Mouse (Mus musculus) stomach, embryonic 14.5 days (tissue): ENCODE data around the gene Hivep2. TPM values are rescaled to one million over a fixed set of nuclear protein-coding genes. Genes with fewer than 3 reads are reported as not detected.

Experiments
- ATAC-seq: fragments of 200-750 bp; cut with Nextera tagmentation; 2 replicates; pipeline ENCODE4 v1.8.0; 2017; ENCODE audit warnings: low read depth, moderate TSS enrichment; ENCODE audit not compliant: insufficient number of reproducible peaks, insufficient read depth, low FRiP score
- H3K27ac ChIP-seq: fragments of 300-500 bp; sonication (generic); 2 replicates; pipeline ENCODE4 v1.5.1; 2014; ENCODE audit warnings: mild to moderate bottlenecking, low read length, moderate library complexity, mixed read lengths
- H3K27me3 ChIP-seq: fragments of 300-500 bp; sonication (generic); 2 replicates; pipeline ENCODE4 v1.6.1; 2014; ENCODE audit warnings: low read length, control low read depth, mixed read lengths; ENCODE audit not compliant: control insufficient read depth, insufficient read depth
- H3K36me3 ChIP-seq: fragments of 300-500 bp; sonication (generic); 2 replicates; pipeline ENCODE4 v1.6.1; 2014; ENCODE audit warnings: mild to moderate bottlenecking, control low read depth, low read length, moderate library complexity, mixed read lengths; ENCODE audit not compliant: control insufficient read depth, insufficient read depth
- H3K4me1 ChIP-seq: fragments of 300-500 bp; sonication (generic); 2 replicates; pipeline ENCODE4 v1.6.1; 2014; ENCODE audit warnings: low read length, control low read depth, mixed read lengths; ENCODE audit not compliant: control insufficient read depth, insufficient read depth
- H3K4me2 ChIP-seq: fragments of 300-500 bp; sonication (generic); replicated peaks from 2 replicates; pipeline ENCODE4 v1.6.1; 2014; ENCODE audit warnings: low read depth, low read length, control low read depth
- H3K4me3 ChIP-seq: fragments of 300-500 bp; sonication (generic); 2 replicates; pipeline ENCODE4 v1.5.1; 2014; ENCODE audit warnings: low read depth, low read length, control low read depth
- H3K9ac ChIP-seq: fragments of 300-500 bp; sonication (generic); replicated peaks from 2 replicates; pipeline ENCODE4 v1.6.1; 2014; ENCODE audit warnings: low read depth, mild to moderate bottlenecking, control low read depth, low read length, moderate library complexity, mixed read lengths
- H3K9me3 ChIP-seq: fragments of 300-500 bp; sonication (generic); 2 replicates; pipeline ENCODE4 v1.6.1; 2016; ENCODE audit warnings: low read depth, low read length, control low read depth; ENCODE audit not compliant: control insufficient read depth
- WGBS: fragments of 180-500 bp; shearing (Covaris S2); extraction: QIAGEN DNeasy Blood & Tissue Kit; methylation state at CpG from one replicate; pipeline ENCODE4 v1.1.7; 2014; 5-methylcytosine and 5-hydroxymethylcytosine counted together
- polyA plus RNA-seq: library from polyadenylated mRNA; unstranded; fragments of >200 nt; fragmentation: Nextera tagmentation; extraction: Ambion mirVana; gene quantifications from 2 replicates; pipeline ENCODE4 v1.2.1, GENCODE M21; 2014

Hivep2 gene
- polyA plus RNA-seq, 1 experiment from 2014 or later: 10.6 TPM

DNA sequence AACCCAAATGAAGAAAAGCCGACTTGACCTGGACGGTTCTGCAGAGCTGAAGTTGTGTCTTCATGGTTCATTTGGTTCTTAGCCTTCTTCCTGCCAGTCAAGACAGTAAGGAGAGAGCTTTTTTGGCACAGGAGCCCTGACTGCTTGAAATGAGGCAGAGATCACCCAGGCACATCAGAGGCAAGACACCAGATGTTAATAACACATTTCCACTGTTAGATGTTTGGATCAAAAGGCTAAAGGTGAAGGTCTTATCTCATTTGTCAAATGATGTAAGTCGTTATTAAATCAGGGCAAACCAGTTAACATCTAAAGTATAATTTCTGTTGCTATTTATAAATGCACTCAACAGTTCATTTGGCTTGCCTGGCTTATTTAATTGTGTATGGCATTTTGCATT lies 22.2 kb upstream of the Hivep2 start:
- no peak for ATAC-seq
- no peak overlapping the region for H3K4me3 ChIP-seq
- no peaks in the 10 kb centered on the region for H3K4me1 ChIP-seq
- no peaks in the 10 kb centered on the region for H3K36me3 ChIP-seq
- no peak overlapping the region for H3K4me2 ChIP-seq
- no peak overlapping the region for H3K27ac ChIP-seq
- H3K27me3 ChIP-seq: no peaks in the 10 kb centered on the region
- no peaks in the 10 kb centered on the region for H3K9me3 ChIP-seq
- 29% methylated on average over 3 of the region's 3 CpGs for WGBS
- H3K9ac ChIP-seq: no peak overlapping the region

DNA sequence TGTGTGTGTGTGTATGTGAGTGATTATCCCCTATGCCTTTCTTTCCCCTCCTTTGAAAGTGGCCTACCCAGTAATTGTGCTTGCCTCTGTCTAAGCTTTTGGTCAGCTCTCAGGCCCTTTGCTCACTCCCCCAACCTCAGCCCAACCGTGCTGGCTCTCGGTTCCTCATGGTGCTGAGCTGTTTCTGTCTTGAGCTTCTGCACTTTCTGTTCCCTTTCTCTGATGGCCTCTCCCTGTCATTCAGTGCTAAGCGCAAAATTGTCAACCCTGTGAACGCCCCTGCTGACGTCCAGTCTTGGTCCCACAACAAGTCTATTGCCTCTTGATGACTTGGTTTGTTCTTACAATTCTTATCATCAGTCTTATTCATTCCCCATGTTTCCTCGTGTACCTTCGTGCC lies 19.4 kb upstream of the Hivep2 start:
- Histone ChIP-seq H3K4me2 (no peak overlapping the region), H3K27ac (no peak overlapping the region), H3K4me3 (no peak overlapping the region), H3K27me3 (no peaks in the 10 kb centered on the region), H3K9me3 (no peaks in the 10 kb centered on the region), H3K36me3 (no peaks in the 10 kb centered on the region), H3K9ac (no peak overlapping the region), H3K4me1 (no peaks in the 10 kb centered on the region)
- WGBS: 59% methylated on average over 7 of the region's 7 CpGs
- no peak for ATAC-seq

DNA sequence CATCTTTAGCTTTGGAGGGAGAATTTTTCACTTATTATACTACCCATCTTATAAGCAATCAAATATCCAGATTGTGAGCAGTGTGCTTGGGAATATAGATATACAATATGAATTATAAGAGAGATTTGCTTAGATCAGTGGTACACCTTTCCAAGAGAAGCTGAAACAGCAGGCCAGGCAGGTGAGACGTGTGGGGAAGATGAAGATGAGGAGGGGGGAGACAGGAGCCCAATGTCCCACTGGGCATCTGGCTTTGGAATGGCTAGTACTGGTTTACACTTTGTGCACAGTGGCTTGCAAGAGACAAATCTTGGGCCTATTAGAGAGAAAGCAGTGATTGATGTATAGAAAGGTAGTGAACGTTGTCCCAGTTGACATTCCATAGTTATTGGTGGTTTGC lies 2.9 kb upstream of the Hivep2 start:
- H3K9ac ChIP-seq: no peak overlapping the region
- H3K27me3 ChIP-seq: no peaks in the 10 kb centered on the region
- no peak for ATAC-seq
- H3K4me2 ChIP-seq: no peak overlapping the region
- no peak overlapping the region for H3K27ac ChIP-seq
- H3K9me3 ChIP-seq: no peaks in the 10 kb centered on the region
- no peaks in the 10 kb centered on the region for H3K4me1 ChIP-seq
- 71% methylated on average over 2 of the region's 2 CpGs for WGBS
- H3K36me3 ChIP-seq: no peaks in the 10 kb centered on the region
- no peak overlapping the region for H3K4me3 ChIP-seq

- ATAC-seq: no peak
- peak overlapping the region; percentile 75; the same call in 1 of the 2 replicates for H3K9ac ChIP-seq
- no peaks in the 10 kb centered on the region for H3K4me1 ChIP-seq
- H3K27me3 ChIP-seq: no peaks in the 10 kb centered on the region
- 12% methylated on average over 8 of the region's 8 CpGs for whole genome bisulfite sequencing
- no peaks in the 10 kb centered on the region for H3K36me3 ChIP-seq
- peak overlapping the region; percentile 97 for H3K4me2 ChIP-seq
- no peak overlapping the region for H3K27ac ChIP-seq
- no peaks in the 10 kb centered on the region for H3K9me3 ChIP-seq
- peak overlapping the region; percentile 61 for H3K4me3 ChIP-seq
These were observed 1.9 kb upstream of the Hivep2 start for GRCm38 (mm10) chr10:13963908-13964500.

DNA sequence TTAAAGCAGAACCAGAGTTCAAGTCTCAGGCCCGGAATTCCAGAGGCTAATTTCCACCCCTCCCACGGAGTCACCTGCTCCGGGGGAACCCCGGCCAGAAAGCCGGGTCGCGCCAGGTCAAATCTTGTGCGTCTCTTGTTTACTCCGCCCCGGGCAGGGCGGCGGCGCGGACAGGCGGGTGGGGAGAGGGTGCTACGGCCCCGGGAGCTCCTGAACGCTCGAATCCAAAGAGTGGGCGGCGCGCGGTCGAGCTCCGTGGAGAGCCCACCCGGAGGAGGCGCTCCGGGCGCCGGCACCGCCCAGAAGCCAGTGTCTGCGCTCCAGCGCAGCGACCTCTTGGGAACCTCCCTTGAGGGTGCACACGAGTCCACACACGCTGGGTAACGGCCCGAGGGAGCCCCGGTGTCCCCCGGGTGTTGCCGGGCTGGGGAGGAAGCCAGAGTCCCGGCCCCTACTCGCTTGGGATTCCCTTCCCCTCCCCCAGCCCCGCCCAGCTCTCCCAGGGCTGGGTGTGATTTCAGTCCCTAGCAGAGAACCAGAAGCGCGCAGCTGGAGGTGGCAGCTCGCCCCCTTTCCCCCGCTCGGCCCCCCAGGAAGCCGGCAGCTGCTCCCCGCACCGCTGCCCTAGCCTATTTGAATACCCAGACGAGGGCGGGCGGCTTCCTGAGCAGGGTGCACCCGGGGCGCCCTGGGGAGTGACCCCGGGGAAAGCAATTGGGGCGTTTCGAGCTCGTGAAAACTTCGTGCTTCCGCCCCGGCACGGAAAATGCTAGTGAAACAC lies 1.2 kb upstream of the Hivep2 start:
- Histone ChIP-seq H3K36me3 (no peaks in the 10 kb centered on the region), H3K27me3 (no peaks in the 10 kb centered on the region), H3K4me2 (peak overlapping the region; percentile 97), H3K9ac (peak overlapping the region; percentile 75), H3K27ac (peak overlapping the region; percentile 94), H3K4me3 (peak overlapping the region; percentile 61), H3K9me3 (no peaks in the 10 kb centered on the region), H3K4me1 (no peaks in the 10 kb centered on the region)
- ATAC-seq: peak; percentile 39
- WGBS: under 1% methylated on average over 63 of the region's 65 CpGs

GRCm38 (mm10) chr10:13965316-13965973 lies 430 bp upstream of the Hivep2 start:
- H3K9me3 ChIP-seq: no peaks in the 10 kb centered on the region
- peak; percentile 87 for ATAC-seq
- H3K4me2 ChIP-seq: peak overlapping the region; percentile 97
- H3K27ac ChIP-seq: peak overlapping the region; percentile 94
- H3K4me1 ChIP-seq: no peaks in the 10 kb centered on the region
- WGBS: under 1% methylated on average over 49 of the region's 54 CpGs
- H3K36me3 ChIP-seq: no peaks in the 10 kb centered on the region
- H3K4me3 ChIP-seq: peak overlapping the region; percentile 61
- H3K9ac ChIP-seq: peak overlapping the region; percentile 75
- H3K27me3 ChIP-seq: no peaks in the 10 kb centered on the region

DNA sequence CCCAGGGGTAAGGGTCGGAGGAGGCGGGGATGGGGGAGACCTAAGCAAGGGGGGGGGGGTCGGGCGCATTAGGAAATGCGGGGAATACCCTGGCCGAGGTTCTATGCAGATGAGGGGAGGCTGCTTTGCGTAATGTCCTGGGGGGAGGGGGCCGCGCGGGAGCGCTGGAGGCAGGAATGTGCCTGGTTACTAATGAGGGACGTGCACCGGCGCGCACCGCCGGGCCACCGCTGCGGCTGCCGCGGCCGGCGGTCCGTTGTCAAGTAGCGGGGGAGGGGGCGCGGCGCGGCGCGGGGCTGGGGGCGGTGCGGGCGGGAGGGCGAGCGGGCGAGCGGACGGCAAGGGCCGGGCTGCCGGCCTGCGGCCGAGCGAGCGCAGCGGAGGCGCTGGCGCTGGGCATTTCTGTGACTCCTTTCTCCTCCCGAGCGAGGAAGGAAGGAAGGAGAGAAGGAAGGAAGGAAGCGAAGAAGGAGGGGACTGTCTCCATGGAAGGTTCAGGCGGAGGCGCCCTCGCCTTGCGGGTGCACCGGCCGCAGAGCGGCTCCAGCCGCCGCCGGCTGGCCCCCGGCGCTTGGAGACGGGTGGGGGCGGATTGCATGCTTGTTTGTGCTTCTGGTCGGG lies 1.1 kb downstream of the Hivep2 start:
- H3K4me3 ChIP-seq: peak overlapping the region; percentile 61
- H3K27me3 ChIP-seq: no peaks in the 10 kb centered on the region
- H3K36me3 ChIP-seq: no peaks in the 10 kb centered on the region
- peak overlapping the region; percentile 94 for H3K27ac ChIP-seq
- WGBS: 1% methylated on average over 61 of the region's 66 CpGs
- no peaks in the 10 kb centered on the region for H3K9me3 ChIP-seq
- peak; percentile 42 for ATAC-seq
- peak overlapping the region; percentile 75 for H3K9ac ChIP-seq
- H3K4me1 ChIP-seq: no peaks in the 10 kb centered on the region
- peak overlapping the region; percentile 97 for H3K4me2 ChIP-seq

GRCm38 (mm10) chr10:13967451-13968233 lies 1.8 kb downstream of the Hivep2 start:
- Histone ChIP-seq H3K9ac (peak overlapping the region; percentile 75), H3K9me3 (no peaks in the 10 kb centered on the region), H3K4me3 (peak overlapping the region; percentile 61), H3K27me3 (no peaks in the 10 kb centered on the region), H3K27ac (peak overlapping the region; percentile 94), H3K4me1 (no peaks in the 10 kb centered on the region), H3K4me2 (peak overlapping the region; percentile 97), H3K36me3 (no peaks in the 10 kb centered on the region)
- under 1% methylated on average over 35 of the region's 36 CpGs for WGBS
- ATAC-seq: peak; percentile 47; the same call in 1 of the 2 replicates
